Mouse (Mus musculus) retina, postnatal 7 days (tissue): ENCODE data around the gene Plac9a.
"Not testable (repeated sequence)": the region's sequence is repeated elsewhere in the genome, so short reads cannot be mapped to it uniquely, and the experiment has no call there.

Experiments used
- DNase-seq: peaks from one replicate; pipeline ENCODE4 v3.0.0-alpha.2; 2012; ENCODE audit warnings: low read depth, low spot score

Plac9a gene

GRCm38 (mm10) chr14:25865251-25865650, 37.6 kb downstream of the Plac9a start:
- DNase-seq, result no peak

- DNase-seq, result no peak
Observed at GRCm38 (mm10) chr14:25863721-25864120, 39.2 kb downstream of the Plac9a start.

DNA sequence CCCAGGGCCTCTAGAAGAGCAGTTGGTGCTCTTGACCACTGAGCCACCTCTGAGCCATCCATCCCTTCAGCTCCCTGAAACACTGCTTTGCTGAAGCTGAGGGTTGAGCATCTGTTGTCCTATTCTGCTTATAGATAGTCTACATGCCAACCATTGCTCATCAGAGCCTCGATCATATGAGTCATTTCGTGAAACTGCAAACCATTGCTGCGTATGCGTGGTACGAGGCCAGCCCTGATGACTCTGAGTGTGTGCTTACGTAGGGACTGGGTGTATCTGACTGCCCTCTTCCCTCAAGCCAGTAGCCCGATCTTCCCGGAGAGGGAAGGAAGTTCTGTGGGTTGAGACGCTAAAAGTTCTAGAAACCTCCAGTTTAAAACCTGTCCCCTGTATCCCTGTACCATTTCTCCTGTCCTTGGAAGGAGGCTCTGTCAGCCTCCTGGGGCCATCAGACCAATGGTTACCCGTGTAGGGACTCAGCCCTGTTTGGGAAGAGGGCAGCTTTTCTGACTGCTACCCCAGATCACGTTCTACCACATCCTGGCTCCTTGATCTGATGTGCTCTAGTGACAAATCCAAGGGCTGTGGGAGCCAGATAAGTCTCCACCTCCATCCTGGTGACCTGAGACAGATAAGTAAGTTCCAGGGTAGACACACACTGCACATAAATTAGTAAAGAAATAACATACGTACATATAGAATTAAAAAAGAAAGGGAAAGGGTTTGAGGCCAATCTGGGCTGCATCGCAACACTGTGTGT, 40.9 kb downstream of the Plac9a start:
- no peak for DNase-seq

DNA sequence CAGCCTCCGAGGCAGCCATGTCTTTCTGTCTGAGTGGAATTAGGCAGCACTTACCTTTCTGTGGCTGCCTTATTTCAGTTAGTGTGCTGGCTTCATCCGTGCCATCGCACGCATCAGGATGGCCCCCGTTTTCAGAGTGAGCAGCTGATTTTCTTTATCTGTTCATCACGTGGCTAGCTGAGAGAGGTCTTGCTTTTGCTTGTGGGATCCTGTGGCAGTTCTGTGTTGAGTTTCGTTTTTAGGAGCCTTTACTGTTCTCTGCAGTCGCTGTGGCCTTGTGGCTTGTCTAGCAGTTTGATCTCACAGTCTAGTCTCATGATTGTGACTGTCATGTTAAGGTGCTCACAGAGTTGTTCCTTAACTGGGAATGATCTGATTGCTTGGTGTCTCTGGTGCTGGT, 45.0 kb downstream of the Plac9a start:
- DNase-seq, result no peak

GRCm38 (mm10) chr14:25857168-25857621, 45.7 kb downstream of the Plac9a start:
- DNase-seq, result no peak

DNA sequence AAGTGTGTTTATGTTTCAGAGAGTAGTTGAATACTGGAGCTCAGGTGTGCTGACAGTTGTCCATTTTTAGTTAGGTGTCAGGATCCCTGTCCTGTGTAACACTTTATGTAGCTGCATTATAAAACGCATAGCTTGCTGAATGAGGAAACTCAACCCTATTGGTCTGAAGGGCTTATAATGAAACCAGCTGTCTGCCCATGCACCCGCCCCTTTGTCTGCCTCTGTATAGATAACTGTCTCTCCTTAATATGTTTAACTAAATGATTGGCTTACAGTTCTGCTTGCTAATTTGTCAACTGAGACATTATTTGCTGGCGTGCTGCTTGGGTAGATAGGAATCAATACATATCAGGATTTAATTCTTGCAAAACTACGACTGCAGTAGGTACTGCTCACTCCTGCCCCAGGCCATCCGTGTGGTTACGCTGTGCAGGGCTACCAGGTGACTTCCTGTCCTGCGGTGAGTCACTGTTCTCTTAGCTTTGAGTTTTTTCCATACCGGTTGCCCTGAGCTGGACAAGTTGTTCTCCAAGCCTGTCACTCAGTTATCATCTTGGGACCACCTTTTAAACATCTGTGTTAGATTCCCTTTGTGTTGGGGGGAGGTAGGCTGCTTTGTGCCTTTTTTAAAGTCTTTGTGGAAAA, 47.5 kb downstream of the Plac9a start:
- DNase-seq, result no peak

DNA sequence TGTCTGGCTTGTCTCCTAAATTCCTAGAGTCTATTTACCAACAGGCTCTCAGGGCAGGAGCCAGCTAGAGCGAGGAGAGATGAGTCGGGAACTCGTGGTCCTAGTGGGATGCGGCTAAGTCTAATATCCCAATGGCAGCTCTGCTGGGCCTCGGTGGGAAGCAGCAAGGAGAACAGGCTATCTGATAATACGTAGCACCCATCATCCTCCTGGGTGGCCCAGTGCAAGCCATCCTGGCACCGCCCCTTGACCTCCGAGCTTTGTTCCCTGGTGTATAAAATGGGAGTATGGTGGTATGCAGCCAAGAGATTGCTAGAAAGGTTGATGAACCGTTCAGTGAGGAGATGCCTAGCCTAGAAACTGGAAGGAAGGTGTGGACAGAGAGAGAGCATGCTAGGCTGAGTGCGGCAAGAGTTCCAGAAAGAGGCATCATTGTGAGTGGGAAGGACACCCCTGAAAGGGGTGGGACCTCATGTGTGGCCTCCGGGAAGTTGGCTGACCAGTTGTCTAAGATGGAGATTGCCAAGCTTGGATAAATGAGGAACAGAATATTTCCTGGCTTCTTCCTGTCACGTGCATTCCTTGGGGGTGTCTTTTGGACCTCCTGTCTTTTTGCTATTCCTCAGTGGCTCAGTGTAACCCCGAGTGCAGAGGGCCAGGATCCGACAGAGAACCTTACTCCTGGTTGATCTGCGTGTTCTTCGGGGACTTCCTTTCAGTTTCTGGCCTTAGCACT, 49.0 kb downstream of the Plac9a start:
- DNase-seq, result no peak

- no peak for DNase-seq
Observed at GRCm38 (mm10) chr14:25853295-25853694, 49.6 kb downstream of the Plac9a start.

DNA sequence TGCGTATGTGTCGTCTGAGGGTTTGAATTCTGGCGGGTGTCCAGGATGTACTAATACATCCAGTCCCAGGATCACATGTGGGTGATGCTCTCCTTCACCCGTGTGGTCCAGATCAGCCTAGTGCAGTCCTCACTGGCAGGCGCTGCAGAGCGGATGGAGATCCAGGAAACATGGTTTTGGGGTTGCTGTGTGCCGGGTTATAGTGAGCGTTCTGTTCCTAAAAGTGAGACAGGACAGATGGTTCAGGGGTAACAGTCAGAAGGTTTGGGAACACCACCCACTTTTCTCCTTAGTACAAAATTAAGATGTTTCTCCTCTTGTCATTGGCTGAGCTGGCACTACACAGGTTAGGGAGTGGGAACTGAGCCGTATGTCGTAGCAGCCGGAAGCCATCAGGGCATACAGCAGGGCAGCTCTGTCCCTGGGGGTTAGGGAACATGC, 50.8 kb downstream of the Plac9a start:
- DNase-seq, result no peak

GRCm38 (mm10) chr14:25851189-25851588, 51.7 kb downstream of the Plac9a start:
- DNase-seq, result no peak

- DNase-seq, result no peak
Observed at GRCm38 (mm10) chr14:25850433-25850832, 52.5 kb downstream of the Plac9a start.

DNA sequence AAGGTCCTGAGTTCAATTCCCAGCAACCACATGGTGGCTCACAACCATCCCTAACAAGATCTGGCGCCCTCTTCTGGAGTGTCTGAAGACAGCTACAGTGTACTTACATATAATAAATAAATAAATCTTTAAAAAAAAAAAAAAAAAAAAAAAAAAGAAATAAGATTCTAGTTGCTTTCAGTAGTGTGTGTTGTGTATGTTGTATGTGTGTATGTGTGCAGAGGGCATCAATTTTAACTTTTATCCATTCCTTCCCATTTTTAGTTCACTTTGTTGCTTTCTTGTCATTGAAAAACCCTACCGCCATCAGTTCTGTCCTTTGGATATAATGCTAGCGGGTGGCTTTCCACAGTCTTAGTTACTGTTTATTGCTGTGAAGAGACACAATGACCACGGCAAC, 54.2 kb downstream of the Plac9a start:
- DNase-seq, result not testable (repeated sequence)

GRCm38 (mm10) chr14:25848237-25848636, 54.7 kb downstream of the Plac9a start:
- DNase-seq, result no peak

DNA sequence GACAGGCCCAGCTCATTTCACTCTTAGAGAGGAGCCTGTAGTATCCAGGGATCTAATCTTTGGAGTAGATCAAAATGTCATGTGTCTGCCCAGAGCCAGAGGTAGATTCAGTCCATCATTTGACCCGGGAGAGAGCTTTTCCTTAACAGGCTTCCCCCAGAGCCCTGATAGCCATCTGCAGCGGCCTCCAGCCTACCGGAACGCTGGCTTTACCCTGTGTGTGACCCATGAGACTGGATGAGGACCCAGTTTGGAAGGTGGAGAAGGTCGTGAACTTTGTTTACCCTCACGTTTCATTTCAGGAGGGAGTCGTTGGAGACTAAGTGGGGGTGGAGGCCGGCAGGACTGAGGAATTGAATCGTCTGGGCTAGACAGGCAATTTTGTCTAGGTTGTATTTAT, 55.2 kb downstream of the Plac9a start:
- DNase-seq, result no peak

DNA sequence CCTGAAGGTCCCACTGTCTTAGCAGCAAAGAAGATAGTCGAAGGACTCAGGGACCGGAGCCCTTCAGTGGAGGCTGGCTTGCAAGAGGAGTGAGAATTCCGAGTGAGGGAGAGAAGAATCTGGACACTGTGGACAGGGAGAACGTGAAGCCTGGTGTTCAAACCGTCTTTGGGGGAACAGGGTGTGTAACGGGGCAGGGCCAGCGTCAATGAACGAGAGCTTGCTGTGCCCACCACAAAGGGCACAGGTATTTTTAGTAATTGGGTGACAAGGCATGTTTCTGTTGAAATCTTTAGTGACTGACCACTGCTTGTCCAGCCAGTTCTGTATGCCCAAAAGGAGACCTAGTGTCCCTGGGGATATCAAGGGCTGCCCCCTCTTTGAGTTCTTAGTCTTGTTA, 56.4 kb downstream of the Plac9a start:
- no peak for DNase-seq

- no peak for DNase-seq
Observed at GRCm38 (mm10) chr14:25845832-25846383, 57.0 kb downstream of the Plac9a start.

GRCm38 (mm10) chr14:25844372-25844771, 58.5 kb downstream of the Plac9a start:
- DNase-seq, result no peak

- no peak for DNase-seq
Observed at GRCm38 (mm10) chr14:25842688-25843003, 60.3 kb downstream of the Plac9a start.

- DNase-seq, result peak; percentile 43
Observed at GRCm38 (mm10) chr14:25841991-25842687, 60.8 kb downstream of the Plac9a start, which contains the start of gene Anxa11. TSS of gene Anxa11 (plus strand) at chr14:25842156.

DNA sequence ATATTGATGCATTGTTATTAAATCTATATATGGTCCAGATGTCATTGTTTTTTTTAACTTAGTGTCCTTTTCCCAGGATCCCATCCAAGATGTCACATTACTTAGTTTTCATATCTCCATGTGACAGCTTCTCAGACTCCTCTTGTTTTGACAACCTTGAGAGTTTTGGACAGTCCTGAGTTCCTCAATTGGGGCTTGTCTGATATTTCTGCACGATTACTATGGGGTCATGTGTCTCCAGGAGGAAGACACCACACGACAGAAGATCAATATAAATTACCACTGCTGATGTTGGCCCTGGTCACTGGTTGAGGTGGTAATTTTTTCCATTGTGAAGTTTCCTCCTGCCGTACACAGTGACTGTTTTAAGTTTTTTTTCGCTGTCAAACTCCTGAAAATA, 61.3 kb downstream of the Plac9a start:
- DNase-seq, result no peak

DNA sequence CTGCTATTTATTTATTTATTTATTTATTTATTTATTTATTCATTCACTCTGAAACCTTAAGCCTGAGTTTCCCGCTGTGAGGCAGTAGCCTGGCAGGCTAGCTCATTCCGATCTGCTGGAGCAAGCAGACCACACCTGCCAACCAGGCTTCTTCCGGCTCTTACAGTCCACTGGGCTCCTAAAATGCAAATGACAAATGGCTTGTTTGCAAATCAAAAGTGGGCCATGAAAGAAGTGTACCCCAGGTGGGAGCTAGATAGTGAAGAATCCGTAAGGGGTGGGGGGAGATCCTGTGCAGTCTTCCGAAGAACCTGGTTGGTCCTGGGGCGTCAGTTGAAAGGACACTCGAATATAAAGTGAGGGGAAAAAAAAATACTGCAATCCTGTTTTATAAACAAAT, 61.9 kb downstream of the Plac9a start:
- DNase-seq, result no peak

- no peak for DNase-seq
Observed at GRCm38 (mm10) chr14:25839791-25840190, 63.1 kb downstream of the Plac9a start.
